Mouse (Mus musculus) adrenal gland, postnatal 14 days (tissue): Measurements from ENCODE around the gene Tymp. TPM values are rescaled to one million over a fixed set of nuclear protein-coding genes. Genes with fewer than 3 reads are reported as not detected.

Experiments
- DNase-seq: peaks from one replicate; pipeline ENCODE4 v3.0.0; 2021; ENCODE audit warnings: mixed read lengths
- long read RNA-seq, 2 experiments: library from polyadenylated mRNA; stranded (forward); transcript quantifications; one replicate each; pipeline ENCODE4 v2.0.0; 2021
- total RNA-seq: library from RNA; stranded (reverse); gene quantifications from 2 replicates; pipeline ENCODE4 v1.2.3, GENCODE M21; 2021

Gene Tymp
- 0.68 and 4.5 TPM in 2 replicates for total RNA-seq
- long read RNA-seq, experiment 1, partial matches to known transcripts, result 10 of 13 reads
- long read RNA-seq, experiment 1, other reads (novel, unspliced or antisense), result 3 of 13 reads
- long read RNA-seq, experiment 2, partial matches to known transcripts, result 5 of 13 reads
- long read RNA-seq, experiment 2, other reads (novel, unspliced or antisense), result 6 of 13 reads

DNA sequence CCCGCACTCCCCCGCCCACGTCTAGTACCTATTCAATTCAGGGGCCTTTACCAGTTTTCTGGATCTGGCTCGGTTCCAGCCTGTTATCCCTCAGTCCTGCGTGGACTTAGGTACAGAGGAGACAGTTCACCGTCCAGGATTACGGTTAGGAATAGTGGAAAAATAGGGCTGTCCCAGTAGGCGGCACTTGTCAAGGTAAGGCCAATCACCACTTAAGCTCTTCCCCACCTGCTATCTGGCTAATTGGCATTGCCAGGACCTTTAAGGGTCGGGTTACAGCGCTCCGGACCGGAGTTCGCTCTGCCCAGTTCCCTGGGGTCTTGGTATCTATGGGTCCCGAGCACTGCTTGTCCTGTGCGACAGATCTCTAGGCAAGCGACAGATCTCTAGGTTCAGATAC lies at the start of gene Tymp:
TSS of gene Tymp (minus strand) at position 83 of the 400 bp plus-strand sequence.
- DNase-seq, result no peak

DNA sequence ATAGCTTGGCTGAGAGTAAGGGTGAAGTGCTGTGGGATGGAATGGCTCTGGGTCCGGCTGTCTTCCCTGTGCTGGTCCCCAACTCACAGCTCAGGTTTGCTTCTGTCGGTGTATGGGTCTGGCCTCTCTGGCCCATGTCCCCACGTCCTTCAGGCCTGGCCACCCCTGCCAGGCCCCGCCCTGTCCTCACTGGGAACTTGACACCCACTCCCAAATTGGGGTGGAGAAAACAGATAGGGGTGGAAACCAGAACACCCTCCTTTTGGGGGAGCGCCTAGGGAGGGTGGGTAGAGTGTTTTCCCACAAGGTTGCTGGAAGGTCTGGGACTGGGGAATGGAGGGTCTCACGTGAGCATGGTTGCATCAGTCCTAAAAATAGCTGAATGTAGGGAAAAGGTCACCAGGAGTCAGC lies 48.9 kb upstream of the Tymp start, which contains the start of gene Cpt1b:
TSS of gene Cpt1b (minus strand) at position 153 of the 411 bp plus-strand sequence.
- peak; percentile 68 for DNase-seq

DNA sequence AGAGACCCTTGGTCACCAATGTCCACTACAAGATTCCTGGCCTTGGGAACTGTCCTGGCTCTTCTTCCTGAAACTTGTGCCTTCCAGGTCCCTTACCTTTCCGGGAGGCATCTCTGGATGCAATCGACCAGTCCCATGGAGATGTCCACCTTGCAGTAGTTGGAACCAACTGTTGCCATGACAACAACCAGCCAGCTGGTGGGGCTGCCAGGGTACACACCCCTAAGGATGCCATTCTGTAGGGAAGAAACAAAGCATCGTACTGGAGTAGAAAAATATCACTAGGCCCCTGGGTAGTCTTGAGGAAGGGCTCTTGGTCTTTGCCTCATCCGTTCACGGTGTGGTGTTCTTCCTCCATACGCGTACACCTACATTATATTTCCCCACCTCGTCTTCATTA lies 47.8 kb upstream of the Tymp start:
- DNase-seq, result no peak

DNA sequence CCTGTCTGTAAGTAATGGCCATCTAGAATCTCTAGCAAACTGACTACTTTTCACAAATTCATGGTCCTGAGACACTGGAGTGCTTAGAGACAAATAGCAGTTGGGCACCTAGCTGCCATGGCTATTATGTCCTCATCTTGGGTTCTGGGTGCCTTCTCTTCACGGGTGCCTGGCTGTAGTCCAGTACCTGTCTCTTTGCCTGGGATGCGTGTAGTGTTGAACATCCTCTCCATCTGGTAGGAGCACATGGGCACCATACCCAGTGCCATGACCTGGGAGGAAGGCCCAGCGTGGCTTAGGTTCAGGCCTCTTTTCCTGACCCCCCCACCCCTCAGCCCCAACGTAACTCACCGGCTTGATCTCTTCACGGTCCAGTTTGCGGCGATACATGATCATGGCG lies 45.1 kb upstream of the Tymp start:
- no peak for DNase-seq

DNA sequence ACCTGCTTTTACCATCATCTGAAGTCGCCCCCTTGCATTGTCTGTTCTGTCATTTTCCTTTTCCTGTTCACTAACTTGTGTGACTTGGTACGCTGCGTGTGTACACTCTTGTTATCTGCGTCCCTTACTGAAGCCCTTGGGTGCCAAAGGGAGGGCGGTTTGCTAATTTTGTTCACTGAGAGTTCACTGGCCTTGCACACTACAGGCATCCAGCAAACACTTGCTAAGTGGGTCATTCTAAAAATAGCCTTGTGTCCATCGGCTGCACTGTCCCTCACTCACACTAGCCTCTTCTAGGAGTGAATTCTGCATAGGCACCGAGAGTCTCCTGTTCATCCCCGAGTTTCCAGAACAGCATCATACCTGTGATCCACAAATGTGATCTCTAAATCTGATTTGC lies 38.4 kb upstream of the Tymp start:
- no peak for DNase-seq

DNA sequence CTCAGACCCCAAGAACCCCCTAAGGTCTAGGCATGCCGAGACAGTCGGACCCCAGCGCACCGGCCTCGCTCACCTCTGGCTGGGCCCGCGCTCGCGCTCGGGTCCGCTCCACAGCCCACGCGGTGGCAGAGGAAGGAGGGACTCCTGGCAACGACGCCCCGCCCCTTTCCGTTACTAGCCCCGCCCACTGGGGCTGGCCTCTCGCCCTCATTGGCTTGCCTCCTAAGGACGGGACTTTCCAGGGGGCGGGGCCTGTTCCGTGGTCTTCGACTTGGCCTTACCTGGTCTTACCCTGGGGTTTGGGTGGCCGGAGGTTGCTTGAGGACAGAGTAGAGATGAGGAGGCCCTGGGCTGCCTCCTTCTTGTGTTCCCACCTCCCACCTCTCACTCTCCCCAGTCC lies 33.3 kb upstream of the Tymp start, which contains the start of gene Syce3:
TSS of gene Syce3 (minus strand) at position 386 of the 400 bp plus-strand sequence.
- DNase-seq, result no peak

DNA sequence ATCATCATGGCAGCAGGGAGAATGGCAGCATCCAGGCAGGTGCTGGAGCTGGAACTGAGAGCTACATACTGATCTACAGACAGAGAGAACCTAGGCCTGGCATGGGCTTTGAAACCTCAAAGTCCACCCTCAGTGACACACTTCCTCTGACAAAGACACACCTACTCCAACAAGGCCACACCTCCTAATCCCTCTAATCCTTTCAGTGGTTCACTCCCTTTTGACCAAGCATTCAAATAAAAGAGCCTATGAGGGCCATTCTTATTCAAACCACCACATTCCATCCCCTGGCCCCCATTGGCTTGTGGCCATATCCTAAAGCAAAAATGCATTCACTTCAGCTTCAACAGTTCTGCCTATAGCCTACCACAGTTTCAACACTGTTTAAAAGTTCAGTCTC lies 29.9 kb upstream of the Tymp start:
- DNase-seq, result no peak

DNA sequence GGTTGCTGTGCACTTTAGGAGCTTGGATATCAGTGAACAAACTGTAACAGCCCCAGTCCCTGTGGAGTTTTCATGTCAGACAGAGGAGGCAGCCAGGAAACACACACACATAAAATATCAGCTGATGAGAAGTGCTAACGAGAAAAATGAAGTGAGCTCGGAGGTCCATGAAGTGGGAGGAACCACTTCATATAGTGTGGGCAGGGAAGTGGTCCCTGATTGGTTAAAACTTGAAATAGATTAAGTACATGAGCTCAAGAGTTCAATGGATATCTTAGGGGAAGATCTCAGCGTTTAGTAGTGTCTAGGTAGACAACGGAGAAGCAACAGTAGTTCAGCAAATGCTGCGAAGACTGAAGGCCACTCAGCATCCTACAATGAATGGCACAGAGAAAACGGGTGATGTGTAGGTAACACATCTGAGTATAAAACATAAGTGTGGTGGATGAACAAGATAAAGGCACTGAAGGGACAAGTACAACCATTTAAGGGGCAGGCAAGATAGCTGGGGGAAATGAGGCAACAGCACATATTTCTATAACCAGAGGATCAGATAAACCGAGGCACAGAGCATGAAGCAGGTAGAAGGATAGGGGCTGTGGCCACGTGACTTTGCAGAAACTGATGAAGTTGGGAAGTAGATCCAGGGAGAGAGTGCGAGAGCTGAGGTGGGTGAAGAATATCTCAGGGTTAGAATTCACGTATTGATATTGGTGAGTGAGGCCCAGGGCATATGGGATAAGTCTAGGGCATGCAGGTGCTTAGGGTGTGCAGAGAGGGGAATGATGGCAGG lies 28.2 kb upstream of the Tymp start:
- no peak for DNase-seq

DNA sequence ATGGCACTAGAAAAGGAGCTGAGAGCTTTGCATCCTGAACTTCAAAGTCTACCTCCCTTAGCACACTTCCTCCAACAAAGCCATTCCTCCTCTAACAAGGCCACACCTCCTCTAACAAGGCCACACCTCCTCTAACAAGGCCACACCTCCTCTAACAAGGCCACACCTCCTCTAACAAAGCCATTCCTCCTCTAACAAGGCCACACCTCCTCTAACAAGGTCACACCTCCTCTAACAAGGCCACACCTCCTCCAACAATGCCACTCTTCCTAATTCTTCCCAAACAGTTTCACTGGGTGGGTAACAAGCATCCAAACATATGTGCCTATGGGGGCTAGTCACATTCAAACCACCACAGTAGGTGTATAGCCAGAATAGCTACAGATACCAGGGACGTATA lies 25.6 kb upstream of the Tymp start:
- DNase-seq, result no peak

DNA sequence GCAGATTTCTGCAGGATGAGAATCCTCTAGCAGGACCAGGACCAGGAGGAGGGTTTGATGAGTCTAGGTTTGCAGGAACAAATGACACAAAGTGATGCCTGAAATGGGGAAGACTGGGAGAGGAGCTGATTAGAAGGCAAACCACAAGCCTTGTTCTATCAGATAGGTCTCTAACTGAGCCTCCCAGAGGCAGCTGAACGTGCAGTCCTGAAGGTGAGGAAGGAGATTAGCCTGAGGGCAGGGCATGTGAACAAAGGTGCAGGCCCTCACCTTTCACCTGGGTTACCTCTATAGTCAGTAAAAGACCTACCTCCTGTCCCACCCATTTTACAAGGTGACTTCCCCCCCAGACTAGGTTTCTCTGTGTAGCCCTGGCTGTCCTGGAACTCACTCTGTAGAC lies 22.9 kb upstream of the Tymp start:
- no peak for DNase-seq

DNA sequence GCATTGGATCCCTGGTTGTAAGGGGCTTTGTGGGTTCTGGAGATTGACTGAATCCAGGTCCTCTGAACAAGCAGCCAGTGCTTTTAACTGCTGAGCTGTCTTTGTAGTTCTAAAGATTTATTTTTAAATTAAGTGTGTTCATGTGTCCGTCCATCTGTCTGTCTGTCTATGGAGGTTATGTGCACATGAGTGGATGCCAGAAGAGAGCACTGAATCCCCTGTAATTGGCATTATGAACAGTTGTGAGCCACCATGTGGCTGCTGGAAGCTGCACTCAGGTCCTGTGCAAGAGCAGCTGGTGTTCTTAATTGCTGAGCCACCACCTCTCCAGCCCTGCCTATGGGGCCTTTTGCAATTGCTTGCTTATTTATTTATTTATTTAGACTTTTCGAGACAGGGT lies 21.3 kb upstream of the Tymp start:
- DNase-seq, result no peak

DNA sequence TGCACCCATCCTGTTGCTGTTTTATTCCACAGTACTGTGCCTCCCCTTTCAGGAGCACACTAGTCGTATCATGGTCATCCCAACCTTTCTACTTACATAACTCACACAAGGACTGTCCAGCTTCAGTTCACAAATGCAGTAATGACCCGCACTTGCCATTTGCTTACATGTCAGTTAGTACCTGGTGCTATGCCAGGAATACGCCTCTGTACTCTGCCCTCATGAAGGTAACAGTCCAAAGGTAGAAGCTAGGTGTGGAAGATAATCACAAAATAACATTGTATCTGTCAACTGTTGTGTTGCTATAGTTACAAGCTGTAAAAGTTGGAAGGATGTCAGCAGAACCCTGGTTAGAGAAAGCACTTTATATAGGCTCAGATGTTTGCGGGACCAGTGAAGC lies 20.0 kb upstream of the Tymp start:
- DNase-seq, result no peak

DNA sequence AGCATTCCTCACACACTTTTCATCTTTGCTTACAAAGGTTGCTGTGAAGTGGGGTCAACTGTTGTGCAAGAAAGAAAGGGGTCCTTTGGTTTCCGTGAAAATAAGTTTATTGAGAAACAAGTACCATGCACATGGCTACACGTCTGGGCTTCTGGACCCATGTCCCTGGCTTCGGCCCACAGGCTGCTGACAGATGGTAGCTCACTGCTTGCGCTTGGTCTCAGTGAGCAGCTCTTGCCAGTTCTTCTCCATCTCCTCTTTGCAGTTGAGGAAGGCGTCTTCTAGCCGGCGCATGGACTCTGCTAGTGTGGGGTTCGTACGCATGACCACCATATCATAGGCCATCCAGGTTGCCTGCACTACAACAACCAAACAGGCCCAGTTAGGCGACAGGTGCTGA lies 13.2 kb upstream of the Tymp start:
- no peak for DNase-seq

DNA sequence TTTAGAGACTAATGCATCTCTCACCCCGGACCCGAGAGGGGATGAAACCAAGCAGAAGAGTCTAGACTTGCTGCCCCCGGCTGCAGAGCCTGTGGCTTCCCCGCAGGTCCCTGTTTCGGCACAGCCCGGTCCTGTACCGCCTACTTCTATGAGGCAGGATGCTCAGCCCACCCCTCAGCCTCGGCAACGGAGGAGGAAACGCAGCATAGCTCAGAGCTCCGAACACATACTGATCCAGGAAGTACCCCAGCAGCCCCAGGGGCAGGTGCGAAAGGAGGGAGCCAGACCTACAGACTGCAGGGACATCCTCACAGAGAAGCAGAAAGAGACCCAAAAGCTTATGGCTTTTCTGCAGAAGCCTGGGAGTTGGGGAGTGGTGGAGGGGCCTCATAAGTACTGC lies 10.3 kb upstream of the Tymp start:
- no peak for DNase-seq

DNA sequence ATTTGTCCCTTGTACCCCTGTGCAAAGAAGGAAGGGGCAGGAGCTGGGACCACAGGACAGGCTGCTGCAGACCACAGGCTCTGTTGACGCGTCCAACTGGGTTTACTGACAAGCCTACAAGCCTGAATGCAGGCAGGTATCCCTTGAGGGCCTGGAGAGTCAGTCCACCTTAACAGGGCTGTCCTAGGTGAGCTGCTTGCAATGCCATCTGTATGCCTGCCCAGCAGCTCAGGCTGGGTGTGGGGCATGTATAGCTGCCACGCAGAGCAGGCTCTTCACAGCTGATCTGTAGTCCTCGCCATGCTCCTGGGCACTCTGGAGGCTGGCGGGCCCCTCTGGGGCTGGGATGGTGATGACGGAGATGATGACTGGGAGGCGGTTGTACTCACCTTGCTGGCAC lies 7.8 kb upstream of the Tymp start, which contains the start of gene Klhdc7b:
TSS of gene Klhdc7b (plus strand) at position 301 of the 400 bp plus-strand sequence.
- no peak for DNase-seq

DNA sequence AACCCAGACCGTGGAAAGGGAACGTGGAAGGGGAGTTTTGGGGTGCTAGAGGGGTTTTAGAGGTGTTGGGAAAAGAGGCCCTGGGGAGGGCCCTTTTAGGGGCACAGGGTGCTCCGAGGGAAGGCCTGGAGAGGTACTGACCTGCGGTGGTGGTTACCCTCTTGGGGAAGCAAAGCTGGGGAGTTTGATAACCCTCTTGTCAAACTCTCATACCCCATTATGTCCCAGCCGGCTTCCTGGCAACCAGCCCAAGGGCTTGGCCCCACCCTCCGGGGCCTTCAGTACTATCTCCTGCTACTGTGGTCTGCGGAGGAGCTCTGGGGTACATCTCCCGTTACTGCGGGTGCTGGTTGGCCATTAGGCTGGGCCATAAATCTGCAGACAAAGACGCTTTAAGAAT lies 2.6 kb upstream of the Tymp start:
- no peak for DNase-seq

DNA sequence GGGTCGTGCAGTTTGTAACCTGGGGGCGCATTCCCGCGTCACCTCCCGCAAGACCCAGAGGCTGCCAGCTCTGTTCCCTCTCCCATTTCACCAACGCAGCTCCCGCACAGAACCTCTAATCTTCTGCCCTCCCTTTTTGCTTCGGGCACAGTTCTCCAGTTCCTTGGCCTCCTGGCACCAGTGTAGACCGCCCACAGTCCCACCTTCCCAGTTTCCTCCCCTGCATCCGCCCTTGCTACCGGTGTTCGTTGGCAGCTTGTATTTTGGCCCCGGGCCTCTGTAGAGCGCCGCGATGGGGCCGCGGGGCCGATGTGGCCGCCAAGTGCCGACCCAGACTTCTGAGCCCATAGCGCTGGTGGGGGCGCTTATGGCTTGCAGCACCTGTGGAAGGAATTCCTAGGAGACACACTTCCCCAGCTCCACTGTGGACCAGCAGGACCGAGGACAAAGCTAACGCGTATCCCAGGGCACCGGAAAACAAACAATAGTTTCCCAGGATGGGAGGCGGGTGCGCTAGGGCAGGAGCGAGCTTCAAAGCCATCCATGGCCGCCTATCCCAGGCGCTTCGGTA lies 2.1 kb upstream of the Tymp start, which contains the start of gene Odf3b:
TSS of gene Odf3b (minus strand) at position 452 of the 571 bp plus-strand sequence.
- DNase-seq, result peak; percentile 57

DNA sequence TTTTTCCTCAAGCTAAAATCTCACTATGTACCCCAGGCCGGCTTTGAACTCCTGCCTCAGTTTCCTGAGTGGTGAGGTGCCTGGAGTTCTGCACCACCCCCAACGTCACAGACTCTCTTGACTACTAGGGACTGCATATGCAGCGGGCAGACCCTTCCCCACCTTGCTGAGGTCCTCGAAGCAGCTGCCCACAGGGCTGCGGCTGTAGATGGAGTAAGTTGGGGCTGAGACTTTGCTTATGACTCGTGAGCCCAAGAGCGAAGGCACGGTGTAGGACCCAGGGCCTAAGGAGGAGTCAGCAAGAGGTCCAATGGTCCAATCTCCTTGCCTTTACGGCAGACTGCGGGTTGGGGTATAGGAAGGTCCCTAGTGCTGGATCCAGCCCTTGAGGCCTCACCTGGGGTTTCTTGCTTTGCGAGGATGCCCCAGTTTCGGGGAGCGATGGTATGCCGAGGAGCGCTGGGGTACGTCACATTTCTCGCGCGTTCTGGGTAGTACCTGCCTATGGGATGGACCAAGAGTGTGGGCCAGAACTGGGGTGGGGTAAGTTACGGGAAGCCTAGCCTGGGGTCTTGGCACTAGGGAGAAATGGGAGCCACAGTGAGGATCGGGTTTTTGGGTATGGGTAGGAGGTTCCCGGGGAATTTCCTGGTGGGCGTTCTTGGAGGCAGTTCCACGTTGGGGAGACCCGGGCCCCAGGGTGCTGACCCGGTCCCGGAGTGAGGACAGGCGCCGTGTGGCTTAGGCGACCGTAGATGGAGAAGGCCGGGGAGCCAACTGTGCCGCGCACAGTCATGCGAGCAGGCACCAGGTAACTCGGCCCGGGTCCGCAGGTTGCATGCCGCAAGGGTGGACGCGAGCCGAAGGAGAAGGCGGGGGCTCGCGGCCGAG lies 1.3 kb upstream of the Tymp start:
- no peak for DNase-seq

DNA sequence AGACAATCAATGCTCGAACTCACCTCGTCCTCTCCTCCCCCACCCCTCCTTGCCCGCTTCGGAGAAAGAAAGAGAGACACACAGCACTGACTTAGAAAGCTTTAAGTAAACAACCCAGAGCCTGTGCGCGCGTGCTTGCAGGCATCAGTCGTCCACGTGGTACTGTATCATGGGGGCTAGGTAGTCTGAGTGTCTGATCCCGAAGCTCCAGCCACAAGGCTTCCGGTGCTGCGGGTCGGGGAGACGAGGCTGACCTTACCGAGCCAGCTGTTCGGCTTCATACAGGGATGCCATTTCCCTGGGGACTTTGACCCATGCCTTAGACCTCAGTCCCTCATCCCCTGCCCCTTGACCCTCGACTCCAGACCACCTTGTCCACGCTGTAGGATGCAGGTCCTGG lies 523 bp upstream of the Tymp start:
- DNase-seq, result no peak

DNA sequence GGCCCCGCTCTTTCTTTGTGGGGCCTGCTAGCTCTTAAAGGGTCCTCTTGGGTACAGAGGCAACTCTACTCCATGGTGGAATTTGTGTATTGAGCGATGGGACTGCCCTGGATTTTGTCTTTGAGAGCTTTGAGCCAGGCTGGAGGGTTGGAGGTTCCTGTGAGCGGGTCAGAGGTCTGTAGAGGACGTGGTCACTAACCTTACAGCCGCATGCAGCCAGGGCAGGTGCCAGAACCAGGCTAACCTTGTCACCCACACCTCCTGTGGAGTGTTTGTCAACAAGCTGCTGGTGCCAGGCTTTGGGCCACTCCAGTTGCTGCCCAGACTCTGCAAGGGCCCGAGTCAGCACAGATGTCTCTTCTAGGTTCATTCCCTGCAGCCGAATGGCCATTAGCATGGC lies 799 bp downstream of the Tymp start:
- DNase-seq, result no peak

DNA sequence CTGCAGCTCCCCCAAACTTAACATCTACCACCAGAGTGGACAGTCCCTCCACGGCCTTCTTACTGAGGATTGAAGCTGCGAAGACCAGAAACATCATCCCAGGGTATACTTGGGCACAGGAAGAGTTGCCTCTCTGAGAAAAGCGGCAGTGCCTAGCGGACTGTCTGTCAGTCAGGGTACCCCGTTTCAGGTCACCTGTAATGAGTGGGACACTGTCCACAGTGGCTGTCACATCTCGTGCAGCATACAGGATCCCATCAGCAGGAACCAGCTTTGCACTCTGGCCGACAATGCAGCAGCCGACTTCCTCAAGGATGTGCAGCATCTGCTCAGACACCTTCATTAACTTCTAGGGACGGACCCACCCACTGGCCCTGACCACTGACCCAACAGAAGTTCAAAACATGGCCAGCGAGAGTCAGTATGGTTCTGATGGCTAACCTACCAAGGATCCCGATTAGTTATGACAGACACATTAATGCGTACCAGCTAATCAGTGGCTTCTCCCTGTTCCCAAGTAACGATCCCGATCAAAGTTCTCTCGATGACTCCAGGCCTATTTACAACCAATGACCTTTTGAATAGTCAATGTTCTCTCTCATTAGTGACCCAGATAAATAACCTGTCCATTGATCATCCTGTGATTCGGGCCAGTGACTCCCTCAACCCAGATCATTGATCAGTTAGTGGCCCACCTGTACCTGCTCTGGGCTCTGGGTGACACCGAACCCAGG lies 1.9 kb downstream of the Tymp start:
- DNase-seq, result no peak

DNA sequence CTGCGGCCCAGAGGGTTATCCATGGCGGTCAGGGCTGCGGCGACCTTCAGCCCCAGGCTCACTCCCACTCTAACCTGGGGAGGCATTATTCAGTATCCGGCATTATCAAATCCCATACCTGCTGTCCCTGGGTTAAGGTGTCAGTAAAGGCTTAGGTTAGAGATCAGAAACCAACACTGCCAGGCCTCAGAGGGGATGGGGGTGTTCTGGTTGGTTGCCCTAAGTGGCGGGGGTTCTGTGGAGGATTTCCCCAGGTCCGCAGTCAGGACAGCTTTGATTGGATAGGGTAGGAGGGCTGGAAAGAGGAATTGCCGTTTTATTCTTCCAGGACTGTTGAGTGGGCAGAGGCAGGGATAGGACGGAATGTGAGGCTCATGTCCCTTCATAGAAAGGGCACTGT lies 2.5 kb downstream of the Tymp start:
- no peak for DNase-seq
